Mouse (Mus musculus): ENCODE measurements at regions not wholly inside any gene's neighbourhood (a gene's known extent, or its start where the extent isn't known, plus 50 kb on each side); places are given as distances from the start of the nearest gene placed in this dataset.

DNA sequence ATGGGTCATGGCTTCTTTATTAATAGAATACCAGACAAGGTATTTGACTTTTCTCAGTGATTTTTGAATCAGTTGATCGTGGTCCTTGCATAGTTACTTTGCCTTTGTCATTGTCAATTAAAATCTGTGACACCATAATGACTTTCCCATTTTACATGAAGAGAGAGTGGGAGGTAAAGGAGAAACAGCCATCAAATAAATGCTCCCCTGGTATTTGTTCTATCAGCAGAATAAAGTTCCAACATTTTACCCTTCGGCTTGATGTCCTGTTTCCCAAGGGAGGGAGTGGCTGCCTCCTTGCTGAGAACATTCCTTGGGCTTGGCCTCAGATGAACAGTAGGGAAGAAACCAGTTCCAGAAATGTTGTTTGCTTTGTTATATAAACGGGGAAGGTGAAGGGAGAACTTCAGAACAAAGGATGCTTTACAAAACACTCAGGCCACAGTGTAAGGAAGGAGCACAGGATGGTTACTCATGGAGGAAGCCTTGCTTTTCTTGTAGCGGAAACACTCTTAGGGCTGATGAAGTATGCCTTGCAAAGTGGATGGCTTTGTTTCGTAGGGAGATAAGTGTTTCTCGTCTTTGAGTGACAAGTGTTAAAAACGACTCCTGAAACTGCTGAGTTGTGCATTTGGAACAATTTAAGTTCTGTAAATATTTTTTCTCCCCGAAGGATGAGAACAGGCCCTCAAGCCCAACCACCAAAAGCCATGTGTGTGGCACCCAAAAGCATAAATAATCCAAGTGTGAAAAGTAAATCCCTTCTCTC is 404.8 kb upstream of the Alcam start:
- DNase-seq (ENCODE audit: low spot score) (no peak), ATAC-seq (ENCODE audit: low FRiP score) (no peak)
- Histone ChIP-seq H3K27ac (ENCODE audit: low read depth, low read length) (no peak overlapping the region), H3K9me3 (ENCODE audit: control insufficient read depth, low read length) (no peaks in the 10 kb centered on the region), H3K4me3 (ENCODE audit: low read depth, low read length) (no peak overlapping the region), H3K4me2 (replicated peaks; ENCODE audit: low read depth, low read length) (no peak overlapping the region), H3K36me3 (ENCODE audit: control insufficient read depth, insufficient read depth, low read length) (no peaks in the 10 kb centered on the region), H3K4me1 (replicated peaks; ENCODE audit: control insufficient read depth, insufficient read depth, low read length) (no peaks in the 10 kb centered on the region), H3K27me3 (ENCODE audit: control insufficient read depth, insufficient read depth, low read length) (no peaks in the 10 kb centered on the region), H3K9ac (ENCODE audit: low read depth, low read length) (no peak overlapping the region)
- 59% methylated on average over 8 of the region's 8 CpGs for WGBS

DNA sequence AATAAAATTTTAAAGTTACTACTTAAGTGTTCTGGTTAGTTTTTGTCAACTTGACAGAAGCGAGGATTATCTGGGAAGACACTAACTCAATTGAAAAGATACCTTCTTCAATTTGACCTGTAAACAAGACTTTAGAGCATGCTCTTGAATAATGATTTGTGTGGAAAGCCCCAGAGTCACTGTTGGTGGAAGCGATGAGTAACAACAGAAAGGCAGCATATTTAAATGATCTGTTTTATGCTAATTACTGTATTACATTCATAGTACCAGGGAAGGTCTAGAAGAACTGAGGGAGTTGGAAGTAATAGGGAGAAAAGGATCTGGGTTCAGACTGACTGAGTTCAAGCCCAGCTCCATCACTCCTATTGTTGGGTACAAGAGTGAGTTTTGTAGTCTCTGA is 397.3 kb upstream of the Alcam start:
- H3K4me1 ChIP-seq (replicated peaks; ENCODE audit: control insufficient read depth, insufficient read depth, low read length) = no peaks in the 10 kb centered on the region
- WGBS = 94% methylated on average over 2 of the region's 2 CpGs
- H3K27me3 ChIP-seq (ENCODE audit: control insufficient read depth, insufficient read depth, low read length) = no peaks in the 10 kb centered on the region
- no peak for ATAC-seq (ENCODE audit: low FRiP score)
- no peaks in the 10 kb centered on the region for H3K36me3 ChIP-seq (ENCODE audit: control insufficient read depth, insufficient read depth, low read length)
- no peak overlapping the region for H3K4me3 ChIP-seq (ENCODE audit: low read depth, low read length)
- H3K4me2 ChIP-seq (replicated peaks; ENCODE audit: low read depth, low read length) = no peak overlapping the region
- H3K27ac ChIP-seq (ENCODE audit: low read depth, low read length) = no peak overlapping the region
- DNase-seq (ENCODE audit: low spot score) = no peak
- H3K9ac ChIP-seq (ENCODE audit: low read depth, low read length) = no peak overlapping the region
- H3K9me3 ChIP-seq (ENCODE audit: control insufficient read depth, low read length) = no peaks in the 10 kb centered on the region

DNA sequence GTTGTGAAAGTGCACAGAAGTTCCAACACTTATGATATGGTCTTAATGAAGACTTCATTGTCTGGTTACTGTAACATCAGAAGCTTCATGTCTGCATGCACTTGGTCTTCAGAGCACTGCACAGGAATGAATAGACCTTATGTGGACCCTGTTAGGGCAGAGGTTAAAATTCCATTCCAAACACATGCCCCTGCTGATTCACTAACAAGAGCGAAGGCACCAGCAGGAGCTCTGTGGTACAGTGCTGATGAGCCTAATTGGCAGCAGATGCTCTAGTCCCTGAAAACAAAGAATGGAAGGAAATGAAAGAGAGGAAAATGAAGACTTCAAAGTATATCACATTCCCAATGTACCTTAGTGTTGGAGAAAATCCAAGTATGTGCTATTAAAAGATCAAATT is 365.1 kb upstream of the Alcam start:
- Histone ChIP-seq H3K36me3 (ENCODE audit: control insufficient read depth, insufficient read depth, low read length) (no peaks in the 10 kb centered on the region), H3K27ac (ENCODE audit: low read depth, low read length) (no peak overlapping the region), H3K4me1 (replicated peaks; ENCODE audit: control insufficient read depth, insufficient read depth, low read length) (no peaks in the 10 kb centered on the region), H3K9me3 (ENCODE audit: control insufficient read depth, low read length) (no peaks in the 10 kb centered on the region), H3K4me2 (replicated peaks; ENCODE audit: low read depth, low read length) (no peak overlapping the region), H3K9ac (ENCODE audit: low read depth, low read length) (no peak overlapping the region), H3K27me3 (ENCODE audit: control insufficient read depth, insufficient read depth, low read length) (no peaks in the 10 kb centered on the region), H3K4me3 (ENCODE audit: low read depth, low read length) (no peak overlapping the region)
- ATAC-seq (ENCODE audit: low FRiP score) (no peak), DNase-seq (ENCODE audit: low spot score) (no peak)
- 65% methylated on average over 1 of the region's 1 CpGs for WGBS

DNA sequence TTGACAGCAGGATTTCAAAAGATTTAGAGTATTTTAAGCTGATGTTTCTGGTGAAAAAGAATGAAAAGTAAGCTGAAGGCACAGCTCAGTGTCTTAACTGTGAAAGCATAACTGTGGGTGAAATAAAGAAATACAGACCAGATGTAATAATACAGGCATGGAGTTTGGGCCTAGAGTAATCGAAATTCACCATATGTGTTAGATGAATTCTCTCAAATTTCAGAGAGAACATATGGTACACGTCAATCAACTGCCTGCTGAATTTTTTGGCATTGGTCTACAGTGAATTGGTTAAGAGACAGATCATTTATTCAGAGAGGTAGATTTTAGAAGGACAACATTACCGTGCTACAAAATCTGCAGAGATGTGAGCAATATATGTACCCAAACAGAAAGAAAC is 357.3 kb upstream of the Alcam start:
- WGBS = 68% methylated on average over 3 of the region's 3 CpGs
- ATAC-seq (ENCODE audit: low FRiP score) = no peak
- no peak for DNase-seq (ENCODE audit: low spot score)

DNA sequence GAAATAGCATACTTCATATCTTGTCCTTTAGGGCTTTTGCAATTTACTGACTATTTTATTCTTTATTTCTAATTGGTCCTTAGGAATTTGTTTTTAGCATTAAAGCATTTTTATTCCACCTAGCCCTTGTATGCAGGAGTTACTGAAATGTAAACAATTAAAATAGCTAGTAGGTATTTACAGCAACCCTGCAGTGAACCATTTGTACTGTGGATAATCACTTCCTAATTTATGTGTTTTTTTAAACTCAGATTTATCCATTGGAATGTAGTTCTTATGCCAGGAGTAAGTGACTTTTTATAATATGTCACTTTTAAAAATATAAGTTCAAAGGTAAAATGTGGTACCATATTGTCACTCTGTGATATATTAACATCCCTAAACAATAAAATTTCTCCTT is 350.5 kb upstream of the Alcam start:
- Histone ChIP-seq H3K4me2 (replicated peaks; ENCODE audit: low read depth, low read length) (no peak overlapping the region), H3K36me3 (ENCODE audit: control insufficient read depth, insufficient read depth, low read length) (no peaks in the 10 kb centered on the region), H3K27me3 (ENCODE audit: control insufficient read depth, insufficient read depth, low read length) (no peaks in the 10 kb centered on the region), H3K27ac (ENCODE audit: low read depth, low read length) (no peak overlapping the region), H3K9me3 (ENCODE audit: control insufficient read depth, low read length) (no peaks in the 10 kb centered on the region), H3K4me3 (ENCODE audit: low read depth, low read length) (no peak overlapping the region), H3K4me1 (replicated peaks; ENCODE audit: control insufficient read depth, insufficient read depth, low read length) (no peaks in the 10 kb centered on the region), H3K9ac (ENCODE audit: low read depth, low read length) (no peak overlapping the region)
- DNase-seq (ENCODE audit: low spot score) (no peak), ATAC-seq (ENCODE audit: low FRiP score) (no peak)

More for the DNA sequence above, 357.3 kb upstream of the Alcam start:
- Histone ChIP-seq H3K27ac (ENCODE audit: low read depth, low read length) (no peak overlapping the region), H3K4me2 (replicated peaks; ENCODE audit: low read depth, low read length) (no peak overlapping the region), H3K4me3 (ENCODE audit: low read depth, low read length) (no peak overlapping the region), H3K4me1 (replicated peaks; ENCODE audit: control insufficient read depth, insufficient read depth, low read length) (no peaks in the 10 kb centered on the region), H3K9ac (ENCODE audit: low read depth, low read length) (no peak overlapping the region), H3K27me3 (ENCODE audit: control insufficient read depth, insufficient read depth, low read length) (no peaks in the 10 kb centered on the region), H3K36me3 (ENCODE audit: control insufficient read depth, insufficient read depth, low read length) (no peaks in the 10 kb centered on the region), H3K9me3 (ENCODE audit: control insufficient read depth, low read length) (no peaks in the 10 kb centered on the region)

DNA sequence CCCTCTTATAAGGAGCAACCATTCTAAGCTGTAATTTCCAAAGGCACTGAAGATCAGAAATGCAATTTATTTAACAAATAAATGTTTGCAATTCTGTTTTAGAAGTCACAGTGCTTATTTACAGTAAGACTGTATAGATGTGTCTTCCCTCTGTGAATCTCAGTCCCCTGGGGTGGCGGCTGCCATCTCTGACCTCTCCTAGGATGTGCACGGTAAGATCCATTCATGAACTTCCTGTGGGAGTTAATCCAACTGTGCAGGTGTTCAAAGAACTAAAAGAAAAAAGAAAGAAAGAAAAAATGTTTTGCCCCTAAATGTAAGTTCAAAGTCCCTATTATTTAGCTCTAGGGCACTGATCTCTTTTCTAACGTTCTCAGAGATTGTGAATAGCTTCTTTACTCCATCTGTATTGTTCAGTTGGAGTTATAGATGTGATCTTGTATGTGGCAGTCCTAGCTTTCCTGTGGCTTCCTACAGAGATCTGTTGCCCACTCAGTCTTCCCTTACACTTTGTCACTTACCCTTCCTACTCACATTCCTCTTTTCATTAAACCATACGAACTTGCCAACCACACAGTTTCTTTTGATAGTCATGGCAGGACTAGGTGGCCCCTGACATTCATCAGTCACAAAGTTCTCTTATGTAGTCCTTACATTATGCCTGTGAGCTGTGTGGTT is 346.0 kb upstream of the Alcam start:
- Histone ChIP-seq H3K27ac (ENCODE audit: low read depth, low read length) (no peak overlapping the region), H3K9me3 (ENCODE audit: control insufficient read depth, low read length) (no peaks in the 10 kb centered on the region), H3K36me3 (ENCODE audit: control insufficient read depth, insufficient read depth, low read length) (no peaks in the 10 kb centered on the region), H3K4me2 (replicated peaks; ENCODE audit: low read depth, low read length) (no peak overlapping the region), H3K27me3 (ENCODE audit: control insufficient read depth, insufficient read depth, low read length) (no peaks in the 10 kb centered on the region), H3K4me3 (ENCODE audit: low read depth, low read length) (no peak overlapping the region), H3K4me1 (replicated peaks; ENCODE audit: control insufficient read depth, insufficient read depth, low read length) (no peaks in the 10 kb centered on the region), H3K9ac (ENCODE audit: low read depth, low read length) (no peak overlapping the region)
- DNase-seq (ENCODE audit: low spot score) (no peak), ATAC-seq (ENCODE audit: low FRiP score) (no peak)
- 49% methylated on average over 4 of the region's 4 CpGs for WGBS

DNA sequence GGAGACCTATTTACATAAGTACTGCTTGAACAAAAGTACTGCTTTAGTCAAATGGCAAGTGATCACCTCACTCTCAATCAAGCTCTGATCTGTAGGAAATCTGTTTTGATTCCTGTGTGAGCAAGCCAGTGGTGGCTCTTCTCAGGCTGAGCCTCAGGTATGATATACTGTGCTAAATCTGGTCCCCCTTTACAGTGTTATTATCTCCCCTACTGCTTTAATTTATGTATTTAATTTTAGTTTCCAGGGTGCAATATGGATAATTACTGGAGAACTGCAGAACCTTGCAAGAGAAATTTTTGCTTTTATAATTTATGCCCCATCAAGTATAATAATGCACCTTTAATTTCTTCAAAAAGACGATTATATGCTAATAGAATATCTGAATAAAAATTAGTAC is 341.3 kb upstream of the Alcam start:
- H3K9me3 ChIP-seq (ENCODE audit: control insufficient read depth, low read length) = no peaks in the 10 kb centered on the region
- no peak overlapping the region for H3K4me2 ChIP-seq (replicated peaks; ENCODE audit: low read depth, low read length)
- no peaks in the 10 kb centered on the region for H3K27me3 ChIP-seq (ENCODE audit: control insufficient read depth, insufficient read depth, low read length)
- no peaks in the 10 kb centered on the region for H3K36me3 ChIP-seq (ENCODE audit: control insufficient read depth, insufficient read depth, low read length)
- DNase-seq (ENCODE audit: low spot score) (no peak), ATAC-seq (ENCODE audit: low FRiP score) (no peak)
- H3K9ac ChIP-seq (ENCODE audit: low read depth, low read length) = no peak overlapping the region
- WGBS = 86% methylated on average over 1 of the region's 1 CpGs
- H3K4me1 ChIP-seq (replicated peaks; ENCODE audit: control insufficient read depth, insufficient read depth, low read length) = no peaks in the 10 kb centered on the region
- no peak overlapping the region for H3K27ac ChIP-seq (ENCODE audit: low read depth, low read length)
- H3K4me3 ChIP-seq (ENCODE audit: low read depth, low read length) = no peak overlapping the region

DNA sequence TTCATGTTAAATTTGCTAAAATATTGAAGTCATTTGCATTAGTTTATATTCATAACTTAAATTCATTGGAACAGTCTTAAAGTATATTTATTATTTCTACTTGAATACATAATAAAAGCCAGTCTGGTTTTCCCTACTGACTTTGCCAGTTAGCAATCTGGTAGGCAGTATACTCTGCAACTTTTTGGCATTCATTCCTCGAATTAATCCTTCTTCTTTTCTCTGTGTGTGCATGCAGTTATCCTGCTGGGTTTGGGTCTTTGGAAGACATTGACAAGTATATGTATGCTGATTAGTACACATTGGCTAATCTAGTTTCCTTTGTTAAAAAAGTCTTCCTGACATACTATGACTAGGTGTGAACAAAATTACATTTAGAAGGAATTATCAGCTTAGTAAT is 336.1 kb upstream of the Alcam start:
- WGBS = 71% methylated on average over 1 of the region's 1 CpGs
- no peak for DNase-seq (ENCODE audit: low spot score)
- Histone ChIP-seq H3K36me3 (ENCODE audit: control insufficient read depth, insufficient read depth, low read length) (no peaks in the 10 kb centered on the region), H3K4me1 (replicated peaks; ENCODE audit: control insufficient read depth, insufficient read depth, low read length) (no peaks in the 10 kb centered on the region), H3K9ac (ENCODE audit: low read depth, low read length) (no peak overlapping the region), H3K27ac (ENCODE audit: low read depth, low read length) (no peak overlapping the region), H3K9me3 (ENCODE audit: control insufficient read depth, low read length) (no peaks in the 10 kb centered on the region), H3K4me3 (ENCODE audit: low read depth, low read length) (no peak overlapping the region), H3K4me2 (replicated peaks; ENCODE audit: low read depth, low read length) (no peak overlapping the region), H3K27me3 (ENCODE audit: control insufficient read depth, insufficient read depth, low read length) (no peaks in the 10 kb centered on the region)
- no peak for ATAC-seq (ENCODE audit: low FRiP score)

DNA sequence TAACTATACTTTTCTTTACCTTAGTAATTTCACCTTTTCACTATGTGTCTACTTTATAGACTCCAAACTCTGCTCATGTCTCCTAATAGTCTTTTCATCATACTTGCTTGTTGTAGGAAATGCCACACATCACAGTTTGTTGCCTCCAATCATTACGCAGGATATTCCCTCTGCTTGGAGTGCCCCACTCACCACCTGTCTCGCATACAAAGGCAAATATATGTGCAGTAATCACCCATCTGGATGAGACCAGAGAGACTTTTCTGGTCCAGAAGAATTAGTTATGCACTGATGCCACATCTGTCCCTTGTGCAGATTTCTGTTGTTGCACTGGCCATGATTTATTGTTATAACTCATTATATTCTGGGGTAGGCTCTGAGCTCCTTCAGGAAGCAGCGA is 293.9 kb upstream of the Alcam start:
- no peak overlapping the region for H3K4me3 ChIP-seq (ENCODE audit: low read depth, low read length)
- ATAC-seq (ENCODE audit: low FRiP score) (no peak), DNase-seq (ENCODE audit: low spot score) (no peak)
- no peaks in the 10 kb centered on the region for H3K36me3 ChIP-seq (ENCODE audit: control insufficient read depth, insufficient read depth, low read length)
- no peaks in the 10 kb centered on the region for H3K4me1 ChIP-seq (replicated peaks; ENCODE audit: control insufficient read depth, insufficient read depth, low read length)
- no peak overlapping the region for H3K4me2 ChIP-seq (replicated peaks; ENCODE audit: low read depth, low read length)
- no peaks in the 10 kb centered on the region for H3K27me3 ChIP-seq (ENCODE audit: control insufficient read depth, insufficient read depth, low read length)
- no peaks in the 10 kb centered on the region for H3K9me3 ChIP-seq (ENCODE audit: control insufficient read depth, low read length)
- H3K9ac ChIP-seq (ENCODE audit: low read depth, low read length) = no peak overlapping the region
- no peak overlapping the region for H3K27ac ChIP-seq (ENCODE audit: low read depth, low read length)
- WGBS = 93% methylated on average over 3 of the region's 3 CpGs
